Comparison of ENCODE assay signal across 8 mouse cellular contexts in the genomic region with DNA sequence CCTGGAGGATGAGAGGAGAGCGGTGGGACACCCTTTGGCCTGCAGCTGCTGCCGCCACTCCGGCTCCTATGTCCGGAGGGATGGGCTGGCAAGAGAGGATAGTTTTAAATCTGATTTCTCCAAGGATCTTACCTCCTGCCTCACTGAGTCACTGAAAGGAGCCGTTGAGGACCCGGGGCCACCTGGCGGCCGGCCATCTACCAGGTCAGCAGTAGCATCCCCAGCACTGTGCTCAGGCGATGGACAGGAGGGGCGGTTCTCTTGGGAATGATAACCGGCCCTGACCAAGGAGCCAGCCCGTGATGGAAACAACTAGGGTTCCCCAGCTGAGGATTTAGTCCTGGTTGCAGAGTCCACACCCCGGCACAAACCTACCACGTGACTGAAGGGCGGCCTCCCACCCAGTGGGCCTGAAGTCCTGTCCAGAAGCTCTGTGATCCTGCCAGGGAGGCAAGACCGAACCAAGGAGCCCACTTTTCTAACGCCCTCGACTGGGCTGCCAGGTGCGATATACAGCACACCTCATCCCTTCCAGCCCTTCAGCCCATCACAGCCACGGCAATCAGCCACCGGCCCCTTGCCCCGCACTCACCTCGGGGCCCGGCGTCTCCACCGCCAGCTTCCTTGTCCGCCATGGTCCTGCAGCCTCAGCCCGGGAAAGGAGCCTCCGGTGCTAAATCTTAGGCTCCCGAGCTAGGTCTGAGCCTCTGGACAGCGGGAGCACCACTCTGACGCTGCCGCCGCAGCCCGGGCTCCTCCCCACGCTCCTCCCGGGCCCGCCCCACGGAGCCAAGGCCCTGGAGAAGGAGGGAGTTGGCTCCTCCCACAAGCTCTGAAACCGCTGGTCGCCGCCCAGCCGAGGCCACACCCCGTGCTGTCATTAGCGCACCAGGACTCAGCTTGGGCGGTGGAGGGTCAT.
DNase-seq lines count a peak whose midpoint lies in the region; ATAC-seq and TF ChIP-seq lines count a peak whose summit lies in the region.

No protein-coding gene starts in this region.

- peak overlapping the region; percentile 49 for H3K9ac ChIP-seq in embryonic facial prominence, embryonic 11.5 days (replicated peaks; ENCODE audit: low read length)
- peak overlapping the region; percentile 77 for H3K9ac ChIP-seq in heart, adult 2 months (ENCODE audit: low read depth, low read length)
- H3K9ac ChIP-seq in midbrain, embryonic 11.5 days (ENCODE audit: low read length): peak overlapping the region; percentile 51

- peak; percentile 89 for DNase-seq in embryonic facial prominence, embryonic 11.5 days (ENCODE audit: low spot score)
- peak; percentile 92 to 93 for DNase-seq in heart, adult 2 months
- peak; percentile 95 for DNase-seq in kidney, adult 2 months
- DNase-seq in limb, embryonic 10.5 days (ENCODE audit: low spot score): peak; percentile 88
- peak; percentile 96 for DNase-seq in midbrain, embryonic 11.5 days (ENCODE audit: low spot score, missing footprints)
- DNase-seq in skeletal muscle tissue, adult 2 months (ENCODE audit: low read depth, low spot score): peak; percentile 69

- TF ChIP-seq POLR2A in heart, adult 2 months (IDR thresholded peaks at IDR 0.05; ENCODE audit: insufficient read depth, low read depth, low read length): peak; percentile 75
- peak; percentile 31 for TF ChIP-seq POLR2A in kidney, adult 2 months (IDR thresholded peaks at IDR 0.05; ENCODE audit: low read depth, low read length)

- H3K4me1 ChIP-seq in erythroblast, embryonic 14.5 days (ENCODE audit: control insufficient read depth): peaks cover 9% of the 10 kb centered on the region
- peaks cover 5% of the 10 kb centered on the region; the same call in 1 of the 2 replicates for H3K4me1 ChIP-seq in embryonic facial prominence, embryonic 11.5 days (ENCODE audit: control insufficient read depth, insufficient read depth, low read length)
- peaks cover 5% of the 10 kb centered on the region for H3K4me1 ChIP-seq in heart, adult 2 months (ENCODE audit: control insufficient read depth, insufficient read depth, low read length)
- peaks cover 5% of the 10 kb centered on the region; the same call in 1 of the 2 replicates for H3K4me1 ChIP-seq in kidney, adult 2 months (ENCODE audit: control insufficient read depth, insufficient read depth, low read length)
- peaks cover 28% of the 10 kb centered on the region for H3K4me1 ChIP-seq in limb, embryonic 10.5 days
- H3K4me1 ChIP-seq in midbrain, embryonic 11.5 days (ENCODE audit: control insufficient read depth, insufficient read depth, low read length): peaks cover 7% of the 10 kb centered on the region

- ATAC-seq in erythroblast, adult 5-6 weeks (replicated peaks; ENCODE audit: low FRiP score, poor library complexity, severe bottlenecking): no peak
- peak; percentile 91 for ATAC-seq in embryonic facial prominence, embryonic 11.5 days (replicated peaks; ENCODE audit: insufficient number of reproducible peaks, low FRiP score, low TSS enrichment, low read depth)
- ATAC-seq in midbrain, embryonic 11.5 days (ENCODE audit: low FRiP score): peak; percentile 94

- H3K36me3 ChIP-seq in erythroblast, embryonic 14.5 days (ENCODE audit: control insufficient read depth): no peaks in the 10 kb centered on the region
- H3K36me3 ChIP-seq in embryonic facial prominence, embryonic 11.5 days (replicated peaks; ENCODE audit: control insufficient read depth, insufficient read depth, low read depth, low read length): no peaks in the 10 kb centered on the region
- H3K36me3 ChIP-seq in heart, adult 2 months (ENCODE audit: control insufficient read depth, insufficient read depth, low read length): no peaks in the 10 kb centered on the region
- H3K36me3 ChIP-seq in kidney, adult 2 months (ENCODE audit: control insufficient read depth, insufficient read depth, low read length): no peaks in the 10 kb centered on the region
- no peaks in the 10 kb centered on the region for H3K36me3 ChIP-seq in limb, embryonic 10.5 days
- no peaks in the 10 kb centered on the region for H3K36me3 ChIP-seq in midbrain, embryonic 11.5 days (ENCODE audit: control insufficient read depth, insufficient read depth, low read length)

- peaks cover 22% of the 10 kb centered on the region for H3K27me3 ChIP-seq in erythroblast, embryonic 14.5 days (ENCODE audit: control insufficient read depth)
- H3K27me3 ChIP-seq in embryonic facial prominence, embryonic 11.5 days (ENCODE audit: control insufficient read depth, insufficient read depth, low read length): 0 out of 2 replicates have a peak, but pooled peaks cover 4% of the 10 kb centered on the region
- no peaks in the 10 kb centered on the region for H3K27me3 ChIP-seq in heart, adult 2 months (ENCODE audit: control insufficient read depth, insufficient read depth, low read length)
- H3K27me3 ChIP-seq in kidney, adult 2 months (replicated peaks; ENCODE audit: control insufficient read depth, insufficient read depth, low read length): no peaks in the 10 kb centered on the region
- peaks cover 37% of the 10 kb centered on the region for H3K27me3 ChIP-seq in limb, embryonic 10.5 days (ENCODE audit: low read depth, poor library complexity, severe bottlenecking)
- H3K27me3 ChIP-seq in midbrain, embryonic 11.5 days (ENCODE audit: control insufficient read depth, insufficient read depth, low read length): no peaks in the 10 kb centered on the region; the same call in 1 of the 2 replicates

- no peaks in the 10 kb centered on the region for H3K79me2 ChIP-seq in heart, adult 2 months (replicated peaks; ENCODE audit: control insufficient read depth, insufficient read depth, low read length)

- no peaks in the 10 kb centered on the region for H3K9me3 ChIP-seq in erythroblast, embryonic 14.5 days (ENCODE audit: control insufficient read depth, low read length)
- no peaks in the 10 kb centered on the region for H3K9me3 ChIP-seq in embryonic facial prominence, embryonic 11.5 days (replicated peaks; ENCODE audit: control insufficient read depth, low read length)
- no peaks in the 10 kb centered on the region for H3K9me3 ChIP-seq in limb, embryonic 10.5 days (replicated peaks)
- no peaks in the 10 kb centered on the region for H3K9me3 ChIP-seq in midbrain, embryonic 11.5 days (ENCODE audit: control insufficient read depth, low read length)

- H3K27ac ChIP-seq in embryonic facial prominence, embryonic 11.5 days (replicated peaks; ENCODE audit: low read depth, low read length): no peak overlapping the region
- H3K27ac ChIP-seq in heart, adult 2 months: peak overlapping the region; percentile 74
- peak overlapping the region; percentile 81 for H3K27ac ChIP-seq in kidney, adult 2 months (ENCODE audit: insufficient read depth, low read depth, low read length)
- peak overlapping the region; percentile 65 for H3K27ac ChIP-seq in limb, embryonic 10.5 days
- H3K27ac ChIP-seq in midbrain, embryonic 11.5 days (ENCODE audit: low read depth, low read length): peak overlapping the region; percentile 0; the same call in 1 of the 2 replicates

- WGBS in embryonic facial prominence, embryonic 11.5 days: under 1% methylated on average over 46 of the region's 46 CpGs
- WGBS in heart, adult 2 months: 3% methylated on average over 46 of the region's 46 CpGs
- WGBS in kidney, adult 2 months: 2% methylated on average over 46 of the region's 46 CpGs
- WGBS in limb, embryonic 10.5 days: under 1% methylated on average over 40 of the region's 46 CpGs
- WGBS in midbrain, embryonic 11.5 days: under 1% methylated on average over 46 of the region's 46 CpGs

- TF ChIP-seq EP300 in heart, adult 2 months (IDR thresholded peaks at IDR 0.05; ENCODE audit: insufficient read depth, low read depth, low read length): no peak

- peak overlapping the region; percentile 84 for H3K4me2 ChIP-seq in embryonic facial prominence, embryonic 11.5 days (ENCODE audit: low read depth, low read length)
- H3K4me2 ChIP-seq in midbrain, embryonic 11.5 days: peak overlapping the region; percentile 73

- intact Hi-C loops in heart, adult 2 months (cut with DNase I): loop anchor here (2.0 to 5.0 kb wide), 2 partner anchors 42 to 54 kb away; no protein-coding TSS in a partner anchor

- TF ChIP-seq CTCF in heart, adult 2 months (IDR thresholded peaks at IDR 0.05): 0 out of 2 replicates have a peak, but pooled peaks have one; percentile 7
- TF ChIP-seq CTCF in kidney, adult 2 months (conservative IDR thresholded peaks at IDR 0.05; ENCODE audit: insufficient read depth, insufficient read length, low read depth, low read length): no peak

- peak overlapping the region; percentile 29 for H3K4me3 ChIP-seq in erythroblast, embryonic 14.5 days (replicated peaks)
- peak overlapping the region; percentile 51 for H3K4me3 ChIP-seq in embryonic facial prominence, embryonic 11.5 days (ENCODE audit: low read depth, low read length)
- H3K4me3 ChIP-seq in heart, adult 2 months: peak overlapping the region; percentile 77
- H3K4me3 ChIP-seq in kidney, adult 2 months (ENCODE audit: insufficient read depth, low read depth, low read length): peak overlapping the region; percentile 85
- H3K4me3 ChIP-seq in limb, embryonic 10.5 days: peak overlapping the region; percentile 67
- H3K4me3 ChIP-seq in midbrain, embryonic 11.5 days (ENCODE audit: low read depth, low read length): peak overlapping the region; percentile 45

Comparison
In these comparisons a context has a peak if more than half of its experiments do, and no peak if none do; other contexts are left out.
1. H3K4me3 ChIP-seq: peak in every context shown above with its lines; median percentile 85 in kidney, adult 2 months; 77 in heart, adult 2 months; 67 in limb, embryonic 10.5 days; 51 in embryonic facial prominence, embryonic 11.5 days; 45 in midbrain, embryonic 11.5 days; 29 in erythroblast, embryonic 14.5 days.